Mouse (Mus musculus): ENCODE measurements around the gene Zap70. TPM values are rescaled to one million over a fixed set of nuclear protein-coding genes. Genes with fewer than 3 reads are reported as not detected.
A peak's percentile ranks its signal among the peaks of the same experiment; 100 is the strongest.

Gene Zap70
- polyA plus RNA-seq, 1 experiment from 2014 or later, result 0.51 TPM

DNA sequence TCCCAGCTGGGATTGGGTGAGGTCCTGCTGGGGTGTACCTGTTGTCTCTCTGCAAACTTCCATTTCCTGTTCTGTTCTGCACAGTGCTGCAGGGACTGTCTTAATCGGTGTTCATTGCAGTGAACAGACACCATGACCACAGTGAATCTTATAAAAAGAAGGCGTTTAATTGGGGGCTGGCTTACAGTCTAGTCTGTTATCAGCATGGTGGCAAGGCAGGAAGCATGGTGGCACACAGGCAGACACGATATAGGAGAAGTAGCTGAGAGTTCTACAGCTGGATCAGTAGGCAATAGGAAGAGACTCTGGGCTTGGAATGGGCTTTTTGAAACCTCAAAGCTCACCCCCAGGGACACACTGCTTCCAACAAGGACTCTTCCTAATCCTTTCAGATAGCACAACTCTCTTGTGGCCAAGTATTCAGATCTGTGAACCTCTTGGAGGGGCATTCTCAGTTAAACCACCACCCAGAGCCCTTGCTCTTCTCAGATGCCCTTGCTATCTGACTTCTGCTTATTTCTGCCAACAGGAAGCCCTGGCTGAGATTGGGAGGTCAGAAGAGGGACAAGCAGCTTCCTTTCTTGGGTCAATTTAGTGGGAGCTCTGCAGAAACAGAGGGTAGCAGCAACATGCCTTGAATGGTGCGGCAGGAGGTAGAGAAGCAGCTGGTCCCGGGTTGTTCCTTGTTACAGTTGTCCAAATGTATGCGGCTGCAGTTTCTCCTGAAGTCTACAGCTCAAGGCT is 7.5 kb upstream of the Zap70 start:
- 80% methylated on average over 6 of the region's 6 CpGs for WGBS
- H3K36me3 ChIP-seq, result no peaks in the 10 kb centered on the region
- H3K27me3 ChIP-seq, result no peaks in the 10 kb centered on the region
- no peak overlapping the region for H3K9ac ChIP-seq
- no peak overlapping the region for H3K27ac ChIP-seq
- H3K4me2 ChIP-seq (replicated peaks), result no peak overlapping the region
- H3K9me3 ChIP-seq, result no peaks in the 10 kb centered on the region
- no peaks in the 10 kb centered on the region for H3K4me1 ChIP-seq
- no peak for ATAC-seq (ENCODE audit: insufficient number of reproducible peaks, insufficient read depth, low FRiP score, low TSS enrichment)
- no peak overlapping the region for H3K4me3 ChIP-seq

DNA sequence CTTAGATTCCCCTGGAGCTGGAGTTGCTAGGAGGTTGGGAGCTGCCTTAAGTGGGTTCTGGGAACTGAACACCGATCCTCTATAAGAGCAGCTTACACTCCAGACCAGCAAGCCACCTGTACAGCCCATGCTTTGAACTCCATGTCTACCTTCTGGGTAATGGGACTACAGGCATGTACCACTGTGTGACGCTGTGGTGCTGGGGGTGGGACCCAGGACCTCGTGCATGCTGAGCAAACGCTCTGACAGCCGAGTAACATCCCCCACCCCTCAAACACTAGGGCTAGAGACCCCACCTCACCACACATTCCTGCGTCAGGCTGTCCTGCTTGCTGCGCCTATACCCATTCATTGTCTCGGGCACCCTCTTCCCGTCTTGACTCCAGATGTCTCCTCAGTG is 3.0 kb upstream of the Zap70 start:
- 83% methylated on average over 9 of the region's 9 CpGs for WGBS

DNA sequence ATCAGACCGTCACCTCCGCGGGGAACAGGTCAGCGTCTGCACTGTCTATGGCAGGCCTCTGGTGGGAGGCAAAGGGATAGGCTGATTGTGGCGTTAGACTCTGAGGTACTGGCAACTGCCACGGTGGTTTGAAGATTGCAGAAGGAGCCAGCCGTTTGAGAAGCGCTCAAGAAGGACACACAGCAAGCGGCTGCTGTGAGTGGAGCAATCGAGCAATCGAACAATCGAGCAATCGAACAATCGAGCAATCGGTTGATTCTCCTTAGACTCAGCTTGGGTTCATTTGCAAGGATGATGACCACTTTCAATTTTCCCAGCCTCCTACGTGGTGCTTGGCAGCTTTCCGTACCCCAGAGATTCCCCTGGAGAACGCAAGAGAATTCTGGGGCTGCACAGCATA is 2.5 kb upstream of the Zap70 start:
- Histone ChIP-seq H3K9ac (no peak overlapping the region), H3K9me3 (no peaks in the 10 kb centered on the region), H3K4me2 (replicated peaks) (no peak overlapping the region), H3K4me1 (no peaks in the 10 kb centered on the region), H3K27ac (no peak overlapping the region), H3K4me3 (no peak overlapping the region), H3K36me3 (no peaks in the 10 kb centered on the region), H3K27me3 (no peaks in the 10 kb centered on the region)
- ATAC-seq (ENCODE audit: insufficient number of reproducible peaks, insufficient read depth, low FRiP score, low TSS enrichment), result no peak
- WGBS, result 88% methylated on average over 18 of the region's 18 CpGs

More for the DNA sequence above, 3.0 kb upstream of the Zap70 start:
- Histone ChIP-seq H3K9ac (no peak overlapping the region), H3K4me1 (no peaks in the 10 kb centered on the region), H3K4me2 (replicated peaks) (no peak overlapping the region), H3K27ac (no peak overlapping the region), H3K36me3 (no peaks in the 10 kb centered on the region), H3K4me3 (no peak overlapping the region), H3K27me3 (no peaks in the 10 kb centered on the region), H3K9me3 (no peaks in the 10 kb centered on the region)
- no peak for ATAC-seq (ENCODE audit: insufficient number of reproducible peaks, insufficient read depth, low FRiP score, low TSS enrichment)

DNA sequence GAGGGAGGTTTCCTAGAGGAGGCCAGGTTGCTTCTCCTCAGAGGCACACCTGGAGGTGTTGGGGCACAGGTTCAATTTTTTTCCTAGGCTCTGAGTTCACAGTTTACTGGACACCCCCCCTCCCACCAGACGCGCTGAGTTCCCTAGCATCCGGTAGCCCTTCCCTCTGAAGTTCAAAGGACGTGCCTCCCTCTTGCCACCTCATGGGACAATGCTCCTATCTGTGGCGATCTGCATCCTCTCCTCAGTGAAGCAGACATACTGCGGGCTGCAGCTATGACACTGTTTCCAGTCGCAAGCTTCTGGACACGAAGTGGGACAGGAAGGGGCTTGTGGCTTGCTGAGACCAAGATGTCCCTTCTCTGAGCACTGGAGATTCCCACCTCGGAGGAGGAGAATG is 1.2 kb upstream of the Zap70 start:
- Histone ChIP-seq H3K9me3 (no peaks in the 10 kb centered on the region), H3K27me3 (no peaks in the 10 kb centered on the region), H3K27ac (no peak overlapping the region), H3K4me3 (no peak overlapping the region), H3K4me2 (replicated peaks) (no peak overlapping the region), H3K4me1 (no peaks in the 10 kb centered on the region), H3K36me3 (no peaks in the 10 kb centered on the region), H3K9ac (no peak overlapping the region)
- 81% methylated on average over 9 of the region's 9 CpGs for WGBS
- no peak for ATAC-seq (ENCODE audit: insufficient number of reproducible peaks, insufficient read depth, low FRiP score, low TSS enrichment)

DNA sequence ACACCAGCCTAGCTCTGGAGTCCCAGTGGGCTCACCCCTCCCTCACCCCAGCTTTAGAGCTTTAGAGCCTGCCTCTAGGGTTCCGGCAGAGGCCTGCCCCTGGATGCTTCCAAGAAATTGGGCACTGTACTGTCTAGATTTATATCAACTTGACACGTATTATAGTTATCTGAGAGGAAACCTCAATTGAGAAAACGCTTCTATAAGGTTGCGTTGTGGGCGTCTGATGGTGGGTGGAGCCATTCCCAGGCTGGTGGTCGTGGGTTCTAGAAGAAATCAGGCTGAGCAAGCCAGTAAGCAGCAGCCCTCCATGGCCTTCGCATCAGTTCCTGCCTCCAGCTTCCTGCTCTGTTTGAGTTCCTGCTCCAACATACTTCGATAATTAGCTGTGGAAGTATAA is 537 bp upstream of the Zap70 start:
- no peak overlapping the region for H3K9ac ChIP-seq
- no peaks in the 10 kb centered on the region for H3K9me3 ChIP-seq
- H3K27me3 ChIP-seq, result no peaks in the 10 kb centered on the region
- no peak for ATAC-seq (ENCODE audit: insufficient number of reproducible peaks, insufficient read depth, low FRiP score, low TSS enrichment)
- no peaks in the 10 kb centered on the region for H3K36me3 ChIP-seq
- no peak overlapping the region for H3K27ac ChIP-seq
- H3K4me1 ChIP-seq, result no peaks in the 10 kb centered on the region
- H3K4me3 ChIP-seq, result no peak overlapping the region
- WGBS, result 82% methylated on average over 8 of the region's 8 CpGs
- H3K4me2 ChIP-seq (replicated peaks), result no peak overlapping the region

DNA sequence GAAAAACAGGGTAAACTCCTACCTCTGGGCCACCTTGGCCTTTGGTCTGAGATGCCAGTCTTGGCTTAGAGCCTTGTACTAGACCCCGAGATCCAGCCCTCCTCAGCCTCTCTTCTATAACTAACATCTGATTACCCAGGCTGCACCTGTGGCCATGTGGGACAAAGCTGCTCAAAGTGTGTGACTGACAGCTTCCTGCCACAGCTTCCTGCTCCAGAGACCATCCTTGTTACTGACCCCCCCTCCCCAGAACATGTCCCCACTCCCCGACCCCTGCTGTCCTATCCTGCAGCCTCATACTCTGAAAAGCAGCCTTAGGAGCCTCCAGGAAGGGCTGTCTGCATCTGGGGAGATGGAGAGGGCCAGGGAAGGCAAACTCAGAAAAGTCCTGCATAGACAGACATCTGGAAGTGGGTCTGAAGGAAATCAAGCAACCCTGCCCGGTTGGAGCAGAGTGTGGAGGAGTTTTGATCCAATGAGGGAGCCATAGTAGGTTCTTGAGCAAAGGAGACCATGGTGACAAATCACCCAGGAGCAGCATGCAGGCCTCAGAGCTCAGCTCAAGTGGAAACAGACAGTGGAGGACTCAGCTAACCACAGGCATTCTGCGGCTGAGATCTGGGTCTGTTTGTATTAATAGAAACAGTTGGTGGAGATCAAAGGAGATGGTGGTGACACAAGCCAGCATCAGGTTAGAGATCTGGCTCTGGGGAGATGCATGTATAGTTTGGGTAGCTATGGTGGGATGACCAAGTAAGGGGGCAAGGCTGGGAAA is 5.0 kb downstream of the Zap70 start:
- Histone ChIP-seq H3K4me3 (no peak overlapping the region), H3K9ac (no peak overlapping the region), H3K36me3 (no peaks in the 10 kb centered on the region), H3K4me1 (peaks cover 11% of the 10 kb centered on the region; the same call in 1 of the 2 replicates), H3K9me3 (no peaks in the 10 kb centered on the region), H3K4me2 (replicated peaks) (no peak overlapping the region), H3K27ac (no peak overlapping the region), H3K27me3 (peaks cover 13% of the 10 kb centered on the region)
- WGBS, result 58% methylated on average over 4 of the region's 4 CpGs
- ATAC-seq (ENCODE audit: insufficient number of reproducible peaks, insufficient read depth, low FRiP score, low TSS enrichment), result no peak

DNA sequence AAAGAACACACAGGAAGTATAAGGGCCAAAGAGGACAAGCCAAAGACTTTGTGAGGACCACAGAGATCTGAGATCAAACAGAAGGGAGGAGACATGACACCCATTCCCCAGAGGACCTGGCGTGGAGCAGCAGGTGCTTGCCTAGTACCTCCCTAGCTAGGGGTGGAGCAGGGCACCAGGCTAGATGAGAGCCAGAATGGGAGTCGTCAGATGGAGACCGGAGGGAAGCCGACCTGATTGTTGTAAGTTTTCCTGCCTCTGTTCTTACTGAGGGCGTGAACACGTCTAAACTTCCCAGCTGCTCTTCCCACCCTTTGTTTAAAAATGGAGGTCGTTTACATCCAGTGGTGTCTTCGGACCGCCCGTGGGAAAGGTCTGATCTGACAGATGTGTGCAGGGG is 5.7 kb downstream of the Zap70 start:
- H3K4me3 ChIP-seq, result no peak overlapping the region
- no peaks in the 10 kb centered on the region for H3K9me3 ChIP-seq
- H3K27me3 ChIP-seq, result peaks cover 15% of the 10 kb centered on the region
- WGBS, result 60% methylated on average over 10 of the region's 10 CpGs
- peaks cover 11% of the 10 kb centered on the region; the same call in 1 of the 2 replicates for H3K4me1 ChIP-seq
- ATAC-seq (ENCODE audit: insufficient number of reproducible peaks, insufficient read depth, low FRiP score, low TSS enrichment), result no peak
- H3K4me2 ChIP-seq (replicated peaks), result no peak overlapping the region
- no peak overlapping the region for H3K9ac ChIP-seq
- H3K36me3 ChIP-seq, result no peaks in the 10 kb centered on the region
- no peak overlapping the region for H3K27ac ChIP-seq

DNA sequence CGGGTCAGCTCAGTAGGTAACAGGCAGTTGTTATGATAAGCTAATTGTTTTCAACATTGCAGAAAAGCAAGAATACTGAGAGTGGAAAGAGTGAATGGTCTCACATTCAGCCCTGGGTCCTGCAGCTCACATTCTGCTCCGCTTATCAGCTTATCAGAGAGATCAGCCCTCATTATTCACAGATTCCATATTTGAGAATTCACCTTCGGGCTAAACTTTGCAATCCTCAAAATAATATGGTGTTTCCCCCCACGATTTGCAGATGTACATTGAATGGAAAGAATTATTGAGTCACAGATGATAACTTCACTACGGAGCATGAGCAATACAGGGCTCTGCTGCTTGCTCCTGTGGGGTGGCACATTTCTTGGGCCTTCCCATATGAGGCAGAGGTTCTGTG is 7.2 kb downstream of the Zap70 start:
- no peak overlapping the region for H3K27ac ChIP-seq
- no peaks in the 10 kb centered on the region for H3K9me3 ChIP-seq
- no peak for ATAC-seq (ENCODE audit: insufficient number of reproducible peaks, insufficient read depth, low FRiP score, low TSS enrichment)
- no peak overlapping the region for H3K4me2 ChIP-seq (replicated peaks)
- WGBS, result 63% methylated on average over 5 of the region's 5 CpGs
- no peak overlapping the region for H3K9ac ChIP-seq
- no peaks in the 10 kb centered on the region for H3K36me3 ChIP-seq
- H3K27me3 ChIP-seq, result peaks cover 15% of the 10 kb centered on the region
- no peak overlapping the region for H3K4me3 ChIP-seq
- H3K4me1 ChIP-seq, result peaks cover 11% of the 10 kb centered on the region; the same call in 1 of the 2 replicates

DNA sequence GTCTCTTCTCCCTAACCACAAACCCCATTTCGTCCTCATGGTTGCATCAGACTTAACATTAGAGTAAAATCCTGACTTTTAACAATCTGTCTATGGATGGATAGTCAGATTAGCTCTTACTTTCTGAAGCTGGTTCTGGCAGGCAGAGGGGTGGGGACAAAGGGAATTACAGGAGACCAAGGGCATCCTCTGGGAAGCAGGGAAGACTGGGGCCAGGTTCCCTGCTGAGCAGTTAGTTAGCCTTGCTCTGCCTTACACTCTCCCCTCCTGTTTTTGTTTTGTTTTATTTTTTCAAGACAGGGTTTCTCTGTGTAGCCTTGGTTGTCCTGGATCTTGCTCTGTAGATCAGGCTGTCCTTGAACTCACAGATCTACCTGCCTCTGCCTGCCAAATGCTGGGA is 8.4 kb downstream of the Zap70 start:
- WGBS, result 92% methylated on average over 1 of the region's 1 CpGs
- H3K4me1 ChIP-seq, result peaks cover 11% of the 10 kb centered on the region; the same call in 1 of the 2 replicates
- H3K9me3 ChIP-seq, result no peaks in the 10 kb centered on the region
- H3K4me2 ChIP-seq (replicated peaks), result no peak overlapping the region
- H3K9ac ChIP-seq, result no peak overlapping the region
- no peaks in the 10 kb centered on the region for H3K36me3 ChIP-seq
- peaks cover 15% of the 10 kb centered on the region for H3K27me3 ChIP-seq
- H3K27ac ChIP-seq, result no peak overlapping the region
- ATAC-seq (ENCODE audit: insufficient number of reproducible peaks, insufficient read depth, low FRiP score, low TSS enrichment), result no peak
- H3K4me3 ChIP-seq, result no peak overlapping the region

DNA sequence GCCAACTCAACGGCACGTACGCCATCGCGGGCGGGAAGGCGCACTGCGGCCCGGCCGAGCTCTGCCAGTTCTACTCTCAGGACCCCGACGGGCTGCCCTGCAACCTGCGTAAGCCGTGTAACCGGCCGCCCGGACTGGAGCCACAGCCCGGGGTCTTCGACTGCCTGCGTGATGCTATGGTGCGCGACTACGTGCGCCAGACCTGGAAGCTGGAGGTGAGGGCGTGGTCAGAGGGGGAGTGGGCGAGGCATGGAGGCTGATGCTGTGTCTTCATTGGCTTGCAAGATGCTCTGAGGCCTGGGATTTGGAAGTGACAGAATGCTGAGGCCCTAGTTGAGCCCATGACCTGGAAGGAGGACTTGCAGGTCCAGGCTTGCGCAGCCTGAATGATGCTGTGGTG is 9.4 kb downstream of the Zap70 start:
- Histone ChIP-seq H3K9me3 (no peaks in the 10 kb centered on the region), H3K9ac (peak overlapping the region; percentile 12; the same call in 1 of the 2 replicates), H3K36me3 (no peaks in the 10 kb centered on the region), H3K4me3 (peak overlapping the region; percentile 30), H3K4me2 (replicated peaks) (peak overlapping the region; percentile 49), H3K4me1 (peaks cover 11% of the 10 kb centered on the region; the same call in 1 of the 2 replicates), H3K27me3 (peaks cover 15% of the 10 kb centered on the region), H3K27ac (no peak overlapping the region)
- WGBS, result 19% methylated on average over 27 of the region's 27 CpGs
- ATAC-seq (ENCODE audit: insufficient number of reproducible peaks, insufficient read depth, low FRiP score, low TSS enrichment), result no peak

DNA sequence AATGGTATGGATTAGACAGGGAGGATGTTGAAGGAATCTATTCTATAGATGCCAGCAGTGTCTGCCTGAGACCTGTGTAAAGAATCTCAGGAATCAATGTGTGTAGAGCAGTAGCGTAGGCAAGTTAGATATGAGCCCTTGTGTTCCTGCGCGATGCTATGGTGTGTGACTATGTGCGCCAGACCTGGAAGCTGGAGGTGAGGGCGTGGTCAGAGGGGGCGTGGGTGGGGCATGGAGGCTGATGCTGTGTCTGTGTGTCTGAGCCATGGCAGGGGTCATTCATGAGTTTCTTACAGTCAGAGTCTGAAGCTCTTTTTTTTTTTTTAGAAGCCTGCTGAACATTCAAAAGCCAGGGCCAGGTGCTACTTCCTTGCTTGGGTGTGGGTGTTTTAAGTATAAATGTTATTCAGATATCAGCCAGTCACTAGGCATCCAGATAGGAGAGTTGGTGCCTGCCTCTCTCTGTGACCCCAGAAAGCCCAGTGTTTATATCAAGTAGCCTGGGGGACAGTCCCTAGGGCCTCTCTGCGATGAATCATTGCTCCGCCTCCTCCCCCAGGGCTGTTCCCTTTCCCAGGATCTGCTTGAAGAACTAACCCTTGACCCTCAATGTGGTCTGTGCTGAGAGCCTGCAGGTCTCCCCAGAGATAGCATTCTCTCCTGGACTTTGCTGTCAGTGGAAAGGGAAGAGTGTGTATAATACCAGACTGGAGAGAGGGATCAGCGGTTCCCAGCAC is 10.8 kb downstream of the Zap70 start:
- Histone ChIP-seq H3K4me3 (no peak overlapping the region), H3K9me3 (no peaks in the 10 kb centered on the region), H3K27ac (no peak overlapping the region), H3K4me2 (replicated peaks) (no peak overlapping the region), H3K27me3 (peaks cover 15% of the 10 kb centered on the region), H3K9ac (no peak overlapping the region), H3K36me3 (no peaks in the 10 kb centered on the region), H3K4me1 (peaks cover 6% of the 10 kb centered on the region; the same call in 1 of the 2 replicates)
- ATAC-seq (ENCODE audit: insufficient number of reproducible peaks, insufficient read depth, low FRiP score, low TSS enrichment), result no peak
- 83% methylated on average over 9 of the region's 9 CpGs for WGBS
